Mouse (Mus musculus): Measurements from ENCODE around the gene Shisa7. TPM values are rescaled to one million over a fixed set of nuclear protein-coding genes. Genes with fewer than 3 reads are reported as not detected.

Shisa7 gene
- total and polyA plus RNA-seq, 3 experiments: 0.07 TPM; not detected in 2

DNA sequence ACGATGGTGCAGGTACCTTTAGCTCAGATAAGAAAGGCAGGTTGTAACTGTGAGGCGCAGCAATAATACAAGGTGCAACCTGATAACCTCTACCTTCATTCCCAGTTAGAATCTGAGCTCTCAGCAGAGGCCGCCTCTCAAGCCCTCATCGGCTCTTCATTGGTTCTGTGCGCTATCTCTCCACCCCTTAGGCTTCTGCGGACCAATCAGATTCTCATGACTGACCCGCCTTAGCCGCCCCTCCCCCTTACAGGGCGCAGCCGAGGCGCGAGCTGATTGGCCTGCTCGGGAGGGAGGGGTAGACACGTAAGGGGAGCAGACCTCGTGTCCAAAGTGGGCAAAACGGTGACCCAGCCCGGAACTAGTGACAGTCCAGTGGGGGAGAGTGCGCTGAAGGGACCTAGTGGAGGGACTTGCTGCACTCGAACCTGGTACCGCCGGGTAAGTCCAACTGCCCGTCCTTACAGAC, 32.3 kb upstream of the Shisa7 start, which contains the start of gene Isoc2a (continued):
- no peak for TF ChIP-seq ZKSCAN1 (IDR thresholded peaks at IDR 0.05; ENCODE audit: low read depth, low read length)
- no peak for TF ChIP-seq KAT2A (conservative IDR thresholded peaks at IDR 0.05; ENCODE audit: low read depth, low read length)
- no peak for TF ChIP-seq CHD1 (IDR thresholded peaks at IDR 0.05; ENCODE audit: low read depth, low read length)
- TF ChIP-seq NRF1 (IDR thresholded peaks at IDR 0.05; ENCODE audit: insufficient read depth, low read depth, low read length, poor library complexity, severe bottlenecking): no peak
- TF ChIP-seq CHD2 (IDR thresholded peaks at IDR 0.05; ENCODE audit: low read length): peak; percentile 70
- TF ChIP-seq MYB (IDR thresholded peaks at IDR 0.05; ENCODE audit: low read depth, low read length): no peak
- TF ChIP-seq RAD21 (IDR thresholded peaks at IDR 0.05; ENCODE audit: low read depth, low read length): no peak
- TF ChIP-seq E2F4 (IDR thresholded peaks at IDR 0.05; ENCODE audit: borderline replicate concordance, low read depth, low read length): no peak
- TF ChIP-seq GATA1 (IDR thresholded peaks at IDR 0.05; ENCODE audit: low read depth, low read length): peak; percentile 79
- no peak for TF ChIP-seq MEF2A (IDR thresholded peaks at IDR 0.05; ENCODE audit: extremely low read depth, insufficient replicate concordance, low read depth, low read length, poor library complexity, severe bottlenecking)
- peak; percentile 85 for TF ChIP-seq SIN3A (IDR thresholded peaks at IDR 0.05; ENCODE audit: low read length)
- TF ChIP-seq MAFK (IDR thresholded peaks at IDR 0.05; ENCODE audit: borderline replicate concordance, low read depth, low read length): no peak
- peak; percentile 76 for TF ChIP-seq ZMIZ1 (IDR thresholded peaks at IDR 0.05; ENCODE audit: low read depth, low read length)
- peak; percentile 70 for TF ChIP-seq NELFE (IDR thresholded peaks at IDR 0.05; ENCODE audit: low read depth, low read length)
- TF ChIP-seq MAZ (IDR thresholded peaks at IDR 0.05; ENCODE audit: low read depth, low read length): no peak
- peak; percentile 89 for TF ChIP-seq MXI1 (IDR thresholded peaks at IDR 0.05; ENCODE audit: low read depth, low read length)
- no peak for TF ChIP-seq GABPA (IDR thresholded peaks at IDR 0.05; ENCODE audit: low read depth, low read length)
- TF ChIP-seq MYC (IDR thresholded peaks at IDR 0.05; ENCODE audit: low read depth, low read length): peak; percentile 69; the same call in 1 of the 2 replicates
- no peak for TF ChIP-seq UBTF (IDR thresholded peaks at IDR 0.05; ENCODE audit: borderline replicate concordance, insufficient read depth, low read depth, low read length)
- peak; percentile 84 for TF ChIP-seq MAX (IDR thresholded peaks at IDR 0.05; ENCODE audit: low read length)

DNA sequence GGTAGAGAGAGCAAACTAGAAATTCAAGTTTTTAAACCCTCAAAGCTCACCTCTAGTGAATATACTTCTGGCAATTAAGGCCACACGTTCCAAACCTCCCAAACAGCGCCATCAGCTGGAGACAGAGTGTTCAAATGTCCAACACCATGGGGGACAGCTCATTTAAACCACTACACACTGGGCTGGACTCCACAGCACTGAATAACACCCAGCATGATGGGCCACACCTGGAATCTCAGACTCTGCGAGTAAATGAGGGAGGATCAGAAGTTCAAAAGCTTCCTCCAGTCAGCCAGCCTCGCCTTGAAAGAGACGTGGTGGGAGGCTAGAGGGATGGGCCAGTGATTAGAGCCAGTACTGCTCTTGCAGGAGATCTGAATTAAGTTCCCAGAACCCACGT, 25.6 kb upstream of the Shisa7 start, which contains the start of gene Isoc2b:
Gene Isoc2b, minus strand, starts transcription at position 126 of the 400 bp plus-strand sequence.
- H3K4me3 ChIP-seq (ENCODE audit: control insufficient read depth in 1 of 2, insufficient read depth in 1 of 2, low read depth in 2 of 2, low read length in 2 of 2): no peak within 1 kb of the TSS
- peak; percentile 29 for DNase-seq (ENCODE audit: low read depth, low spot score)
- no peaks in the 10 kb centered on the region; the same call in 1 of the 2 replicates for H3K79me2 ChIP-seq (ENCODE audit: control insufficient read depth, insufficient read depth, low read length, poor library complexity)
- TF ChIP-seq SMC3 (IDR thresholded peaks at IDR 0.05; ENCODE audit: low read depth, low read length) (peak; percentile 29; the same call in 1 of the 2 replicates), CTCF (IDR thresholded peaks at IDR 0.05 in 2 of 3, conservative IDR thresholded peaks at IDR 0.05 in 1 of 3; ENCODE audit: control insufficient read depth in 1 of 3, insufficient read depth in 1 of 3, low read depth in 2 of 3, low read length in 3 of 3, poor library complexity in 1 of 3, severe bottlenecking in 1 of 3) (peak in 1 of 3 experiments; percentile 35; a peak in 3 of 6 replicates), MEF2A (IDR thresholded peaks at IDR 0.05; ENCODE audit: extremely low read depth, insufficient replicate concordance, low read depth, low read length, poor library complexity, severe bottlenecking) (no peak)
- no peaks in the 10 kb centered on the region for H3K27me3 ChIP-seq (ENCODE audit: control insufficient read depth in 1 of 2, insufficient read depth in 2 of 2, low read length in 2 of 2)
- no peaks in the 10 kb centered on the region for H3K9me3 ChIP-seq (replicated peaks; ENCODE audit: insufficient read depth, low read length)
- H3K27ac ChIP-seq (ENCODE audit: control insufficient read depth, low read depth, low read length): no peak within 1 kb of the TSS
- H3K36me3 ChIP-seq (ENCODE audit: control insufficient read depth in 1 of 2, insufficient read depth in 2 of 2, low read length in 2 of 2): no peaks in the 10 kb centered on the region; a peak in 1 of 4 replicates
- H3K9ac ChIP-seq (ENCODE audit: control insufficient read depth, low read depth, low read length, poor library complexity, severe bottlenecking): no peak within 1 kb of the TSS
- H3K4me1 ChIP-seq (ENCODE audit: control insufficient read depth in 1 of 2, insufficient read depth in 2 of 2, low read length in 2 of 2): no peaks in the 10 kb centered on the region
